26 mouse cellular contexts compared by ENCODE assay signal in the genomic region with DNA sequence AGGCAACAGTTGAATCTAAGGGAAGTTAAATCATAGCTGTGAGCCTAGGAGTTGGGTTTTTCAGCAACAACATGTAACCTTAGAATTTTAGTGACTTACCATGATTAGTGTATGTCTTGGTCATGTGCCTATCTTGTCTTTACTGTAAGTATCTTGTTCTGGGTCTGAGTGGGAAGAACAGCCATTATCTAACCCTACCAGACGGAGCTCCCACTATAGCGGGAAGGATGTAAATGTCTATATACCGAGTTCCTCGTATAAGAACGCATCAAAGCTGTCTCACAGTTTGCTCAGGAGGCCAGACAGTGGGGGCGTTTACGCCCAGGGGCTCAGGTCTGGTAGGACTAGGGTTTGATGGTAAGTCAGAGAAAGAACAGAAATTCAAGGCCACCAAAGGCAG. TPM values are rescaled to one million over a fixed set of nuclear protein-coding genes. Genes with fewer than 3 reads are reported as not detected.
A peak's percentile ranks its signal among the peaks of the same experiment; 100 is the strongest.
DNase-seq lines count a peak whose midpoint lies in the region; ATAC-seq lines count a peak whose summit lies in the region.
"Had no signal": no experiment of that assay in that cellular context is flagged by ENCODE, and none has a peak within 500 bp of the region (broad histone marks: within the 10 kb centered on the region; RNA-seq: fewer than 3 reads in every experiment).

No protein-coding gene starts in this region.

- DNase-seq in MEL-GATA-1-ER (ENCODE audit: extremely low read depth, low read depth), result peak; percentile 62
- peak; percentile 43 for DNase-seq in liver, embryonic 13.5 days
- no peak for DNase-seq in layer of hippocampus, adult 8-10 months (ENCODE audit: low spot score in 2 of 2)
- no peak for DNase-seq in heart, adult 8-10 months (ENCODE audit: low spot score)
- no peak for DNase-seq in cerebellum, postnatal 10 days
- DNase-seq: adrenal gland, adult 2 months; adrenal gland, postnatal 36 days; cerebellum, adult 8-10 months; cerebellum, postnatal 36 days; embryo, embryonic 11 days; forebrain, postnatal 0 days; gastrocnemius, postnatal 14 days; kidney, adult 18-20 months; lung, adult 18-20 months had no signal

- H3K36me3 ChIP-seq in liver, embryonic 13.5 days, result peaks cover 64% of the 10 kb centered on the region

- peak overlapping the region; percentile 26 for H3K4me2 ChIP-seq in liver, embryonic 13.5 days
- H3K4me2 ChIP-seq: embryonic facial prominence, embryonic 12.5 days; heart, embryonic 15.5 days; limb, embryonic 12.5 days; midbrain, embryonic 13.5 days; stomach, embryonic 15.5 days had no signal

- no peak overlapping the region for H3K4me3 ChIP-seq in liver, embryonic 13.5 days (replicated peaks)
- H3K4me3 ChIP-seq: embryonic facial prominence, embryonic 12.5 days; heart, embryonic 10.5 days; heart, embryonic 15.5 days; limb, embryonic 12.5 days; midbrain, embryonic 13.5 days; stomach, embryonic 15.5 days had no signal

- H3K27ac ChIP-seq in liver, embryonic 13.5 days, result peak overlapping the region; percentile 40
- H3K27ac ChIP-seq: embryonic facial prominence, embryonic 12.5 days; heart, embryonic 10.5 days; heart, embryonic 15.5 days; limb, embryonic 12.5 days; macrophage; midbrain, embryonic 13.5 days; stomach, embryonic 15.5 days had no signal

- peak overlapping the region; percentile 8; the same call in 1 of the 2 replicates for H3K9ac ChIP-seq in liver, embryonic 13.5 days
- H3K9ac ChIP-seq: embryonic facial prominence, embryonic 12.5 days; forebrain, postnatal 0 days; heart, embryonic 15.5 days; limb, embryonic 12.5 days; midbrain, embryonic 13.5 days; stomach, embryonic 15.5 days had no signal

- WGBS in liver, embryonic 13.5 days (ENCODE audit: insufficient replicate concordance), result 24% methylated on average over 7 of the region's 7 CpGs

- H3K4me1 ChIP-seq in liver, embryonic 13.5 days (replicated peaks), result peaks cover 56% of the 10 kb centered on the region

- H3K9me3 ChIP-seq in liver, embryonic 13.5 days (replicated peaks), result no peaks in the 10 kb centered on the region
- H3K9me3 ChIP-seq: embryonic facial prominence, embryonic 12.5 days; heart, embryonic 10.5 days; heart, embryonic 15.5 days; limb, embryonic 12.5 days; midbrain, embryonic 13.5 days; stomach, embryonic 15.5 days had no signal

- peak; percentile 47 for ATAC-seq in erythroblast, adult 5-6 weeks (replicated peaks; ENCODE audit: low FRiP score, poor library complexity, severe bottlenecking)
- peak; percentile 78 for ATAC-seq in liver, embryonic 13.5 days (ENCODE audit: low read depth)
- peak; percentile 76 for ATAC-seq in megakaryocyte progenitor cell, adult 5-6 weeks (replicated peaks; ENCODE audit: poor library complexity)
- no peak for ATAC-seq in frontal cortex, adult (ENCODE audit: low TSS enrichment)
- ATAC-seq: forebrain, postnatal 0 days; hindbrain, embryonic 16.5 days; lung, postnatal 0 days; midbrain, embryonic 13.5 days had no signal

- no peaks in the 10 kb centered on the region for H3K27me3 ChIP-seq in liver, embryonic 13.5 days
- H3K27me3 ChIP-seq: embryonic facial prominence, embryonic 12.5 days; heart, embryonic 15.5 days; limb, embryonic 12.5 days; midbrain, embryonic 13.5 days; stomach, embryonic 15.5 days had no signal

RNA-seq across cellular contexts. Expression of a gene that starts 7.0 kb away (rescaled TPM):
- 30.0 and 33.6 TPM in 2 replicates for total RNA-seq in erythroblast, adult 5-6 weeks (2015; ENCODE audit: low replicate concordance)
- total RNA-seq in erythroblast, adult 5-6 weeks (2017; ENCODE audit: low replicate concordance), result 20.4 and 23.6 TPM in 2 replicates
- polyA plus RNA-seq in liver, embryonic 13.5 days (2015; fragmentation: Nextera tagmentation; extraction: Ambion mirVana), result 126 and 148 TPM in 2 replicates
- 94.1 and 104 TPM in 2 replicates for total RNA-seq in megakaryocyte progenitor cell, adult 5-6 weeks (2015)
- total RNA-seq in megakaryocyte progenitor cell, adult 5-6 weeks (2017), result 59.8 and 77.3 TPM in 2 replicates
- 100 to 1,000 TPM; 539 to 574 (median 549) TPM for total RNA-seq in layer of hippocampus, adult 8-10 months (2022)
- 100 to 1,000 TPM; 347 to 373 (median 363) TPM for total RNA-seq in heart, adult 8-10 months (2022)

RNA-seq across cellular contexts. Expression of a gene that starts 44.5 kb away (rescaled TPM):
- 20.1 and 24.0 TPM in 2 replicates for total RNA-seq in erythroblast, adult 5-6 weeks (2015; ENCODE audit: low replicate concordance)
- 21.0 and 25.6 TPM in 2 replicates for total RNA-seq in erythroblast, adult 5-6 weeks (2017; ENCODE audit: low replicate concordance)
- 28.3 and 29.1 TPM in 2 replicates for polyA plus RNA-seq in liver, embryonic 13.5 days (2015; fragmentation: Nextera tagmentation; extraction: Ambion mirVana)
- 7.4 and 8.8 TPM in 2 replicates for total RNA-seq in megakaryocyte progenitor cell, adult 5-6 weeks (2015)
- total RNA-seq in megakaryocyte progenitor cell, adult 5-6 weeks (2017), result 6.4 and 6.9 TPM in 2 replicates
- total RNA-seq in layer of hippocampus, adult 8-10 months (2022), result 10 to 100 TPM; 22.9 to 25.6 (median 23.6) TPM
- 100 to 1,000 TPM; 110 to 141 (median 120) TPM for total RNA-seq in heart, adult 8-10 months (2022)

Comparison
In these comparisons a context has a peak if more than half of its experiments do, and no peak if none do; other contexts are left out.
1. DNase-seq: peak in MEL-GATA-1-ER (single experiment) and liver, embryonic 13.5 days (single experiment); none in layer of hippocampus, adult 8-10 months (0 of 2), heart, adult 8-10 months (single experiment) and cerebellum, postnatal 10 days (0 of 2).
2. RNA of a gene that starts 44.5 kb away (total RNA-seq): 110 to 141 TPM in heart, adult 8-10 months; 22.9 to 25.6 TPM in layer of hippocampus, adult 8-10 months, 20.1 to 25.6 TPM in erythroblast, adult 5-6 weeks and 6.4 to 8.8 TPM in megakaryocyte progenitor cell, adult 5-6 weeks; every median in the first group is over 4 times any median in the second.